Mouse (Mus musculus) neural tube, embryonic 15.5 days (tissue): Measurements from ENCODE around the gene Uap1l1. TPM values are rescaled to one million over a fixed set of nuclear protein-coding genes. Genes with fewer than 3 reads are reported as not detected.

ENCODE experiments used
- polyA plus RNA-seq: library from polyadenylated mRNA; unstranded; fragments of >200 nt; fragmentation: Nextera tagmentation; extraction: Ambion mirVana; gene quantifications from 2 replicates; pipeline ENCODE4 v1.2.1, GENCODE M21; 2015

Uap1l1 gene
- polyA plus RNA-seq, 1 experiment from 2014 or later, result 8.5 TPM

Other genes starting within 250 kb of the Uap1l1 start
- 15.0 and 16.8 TPM in 2 replicates for gene Nrarp, start 184.9 kb downstream of the Uap1l1 start, polyA plus RNA-seq
- 1.6 and 5.9 TPM in 2 replicates for gene Tor4a, start 168.8 kb downstream of the Uap1l1 start, polyA plus RNA-seq
- gene Nelfb, start 154.2 kb downstream of the Uap1l1 start, polyA plus RNA-seq, result 101 and 105 TPM in 2 replicates
- not detected in 2 replicates for gene Stpg3, start 151.0 kb downstream of the Uap1l1 start, polyA plus RNA-seq
- gene Fam166a, start 146.9 kb downstream of the Uap1l1 start, polyA plus RNA-seq, result not detected in 2 replicates
- 462 and 502 TPM in 2 replicates for gene Tubb4b, start 141.0 kb downstream of the Uap1l1 start, polyA plus RNA-seq
- gene Slc34a3, start 131.3 kb downstream of the Uap1l1 start, polyA plus RNA-seq, result not detected in 2 replicates
- gene Rnf224, start 128.9 kb downstream of the Uap1l1 start, polyA plus RNA-seq, result not detected in 2 replicates
- gene Rnf208, start 123.4 kb downstream of the Uap1l1 start, polyA plus RNA-seq, result 158 and 190 TPM in 2 replicates
- 0.36 and 0.47 TPM in 2 replicates for gene Cysrt1, start 123.2 kb downstream of the Uap1l1 start, polyA plus RNA-seq
- 4.3 and 4.6 TPM in 2 replicates for gene AL732309.1, start 118.8 kb downstream of the Uap1l1 start, polyA plus RNA-seq
- 17.5 and 17.7 TPM in 2 replicates for gene Tmem203, start 110.2 kb downstream of the Uap1l1 start, polyA plus RNA-seq
- gene Tprn, start 103.1 kb downstream of the Uap1l1 start, polyA plus RNA-seq, result 14.8 and 16.3 TPM in 2 replicates
- 177 and 183 TPM in 2 replicates for gene Ssna1, start 93.2 kb downstream of the Uap1l1 start, polyA plus RNA-seq
- gene Anapc2, start 93.2 kb downstream of the Uap1l1 start, polyA plus RNA-seq, result 125 and 129 TPM in 2 replicates
- gene Tmem210, start 77.5 kb downstream of the Uap1l1 start, polyA plus RNA-seq, result not detected in 2 replicates
- gene Lrrc26, start 75.8 kb downstream of the Uap1l1 start, polyA plus RNA-seq, result 0.22 and 0.26 TPM in 2 replicates
- 58.0 and 68.4 TPM in 2 replicates for gene Grin1, start 46.5 kb downstream of the Uap1l1 start, polyA plus RNA-seq
- 43.5 and 46.6 TPM in 2 replicates for gene Man1b1, start 33.3 kb downstream of the Uap1l1 start, polyA plus RNA-seq
- gene Dpp7, start 9.3 kb downstream of the Uap1l1 start, polyA plus RNA-seq, result 24.2 and 27.3 TPM in 2 replicates
- 10.6 and 16.3 TPM in 2 replicates for gene Sapcd2, start 6.6 kb upstream of the Uap1l1 start, polyA plus RNA-seq
- 9.6 TPM in 2 replicates for gene Entpd2, start 30.2 kb upstream of the Uap1l1 start, polyA plus RNA-seq
- gene Npdc1, start 33.7 kb upstream of the Uap1l1 start, polyA plus RNA-seq, result 398 and 483 TPM in 2 replicates
- 0.13 and 0.38 TPM in 2 replicates for gene Fut7, start 57.6 kb upstream of the Uap1l1 start, polyA plus RNA-seq
- 11.2 and 13.4 TPM in 2 replicates for gene Abca2, start 63.0 kb upstream of the Uap1l1 start, polyA plus RNA-seq
- 1.8 and 2.0 TPM in 2 replicates for gene Clic3, start 91.2 kb upstream of the Uap1l1 start, polyA plus RNA-seq
- 100 and 120 TPM in 2 replicates for gene Paxx, start 95.4 kb upstream of the Uap1l1 start, polyA plus RNA-seq
- gene Ptgds, start 104.4 kb upstream of the Uap1l1 start, polyA plus RNA-seq, result 40.1 and 116 TPM in 2 replicates
- not detected in 2 replicates for gene Lcn12, start 128.2 kb upstream of the Uap1l1 start, polyA plus RNA-seq
- 128 and 134 TPM in 2 replicates for gene Fbxw5, start 135.1 kb upstream of the Uap1l1 start, polyA plus RNA-seq
- 6.3 and 6.4 TPM in 2 replicates for gene C8g, start 136.0 kb upstream of the Uap1l1 start, polyA plus RNA-seq
- 15.4 and 21.1 TPM in 2 replicates for gene Traf2, start 181.3 kb upstream of the Uap1l1 start, polyA plus RNA-seq
- 400 and 433 TPM in 2 replicates for gene Edf1, start 192.2 kb upstream of the Uap1l1 start, polyA plus RNA-seq
- 2.3 and 33.0 TPM in 2 replicates for gene Mamdc4, start 209.2 kb upstream of the Uap1l1 start, polyA plus RNA-seq
- 159 and 181 TPM in 2 replicates for gene Phpt1, start 209.5 kb upstream of the Uap1l1 start, polyA plus RNA-seq
- 14.5 and 18.9 TPM in 2 replicates for gene Ajm1, start 216.1 kb upstream of the Uap1l1 start, polyA plus RNA-seq
- 66.8 and 69.6 TPM in 2 replicates for gene Rabl6, start 242.8 kb upstream of the Uap1l1 start, polyA plus RNA-seq